Mouse (Mus musculus) lung, embryonic 14.5 days (tissue): ENCODE results near the gene Stum. TPM values are rescaled to one million over a fixed set of nuclear protein-coding genes. Genes with fewer than 3 reads are reported as not detected.

Source experiments
- ATAC-seq: fragments of 200-750 bp; cut with Nextera tagmentation; 2 replicates; pipeline ENCODE4 v1.8.0; 2017; ENCODE audit warnings: mild to moderate bottlenecking, moderate TSS enrichment, moderate library complexity; ENCODE audit not compliant: insufficient read depth
- DNase-seq: peaks from one replicate; pipeline ENCODE4 v3.0.0-alpha.2; 2015
- H3K27ac ChIP-seq: fragments of 300-500 bp; sonication (generic); 2 replicates; pipeline ENCODE4 v1.5.1; 2014; ENCODE audit warnings: low read depth, mild to moderate bottlenecking, moderate library complexity
- H3K27me3 ChIP-seq: fragments of 300-500 bp; sonication (generic); 2 replicates; pipeline ENCODE4 v1.6.1; 2014; ENCODE audit warnings: low read length, control low read depth; ENCODE audit not compliant: insufficient read depth
- H3K36me3 ChIP-seq: fragments of 300-500 bp; sonication (generic); 2 replicates; pipeline ENCODE4 v1.6.1; 2014; ENCODE audit warnings: control low read depth; ENCODE audit not compliant: insufficient read depth
- H3K4me1 ChIP-seq: fragments of 300-500 bp; sonication (generic); 2 replicates; pipeline ENCODE4 v1.6.1; 2014; ENCODE audit warnings: antibody characterized with exemption, control low read depth; ENCODE audit not compliant: insufficient read depth
- H3K4me2 ChIP-seq: fragments of 300-500 bp; sonication (generic); 2 replicates; pipeline ENCODE4 v1.6.1; 2014; ENCODE audit warnings: mild to moderate bottlenecking
- H3K4me3 ChIP-seq: fragments of 300-500 bp; sonication (generic); 2 replicates; pipeline ENCODE4 v1.5.1; 2014; ENCODE audit warnings: low read depth, low read length
- H3K9ac ChIP-seq: fragments of 300-500 bp; sonication (generic); 2 replicates; pipeline ENCODE4 v1.6.1; 2014
- H3K9me3 ChIP-seq: fragments of 300-500 bp; sonication (generic); 2 replicates; pipeline ENCODE4 v1.6.1; 2016; ENCODE audit warnings: low read depth, low read length, control low read depth
- CTCF ChIP-seq: IDR thresholded peaks from 2 replicates; pipeline ENCODE4 v1.5.1; 2016; ENCODE audit warnings: antibody characterized with exemption, low read depth
- WGBS: fragments of 180-500 bp; shearing (Covaris S2); extraction: QIAGEN DNeasy Blood & Tissue Kit; methylation state at CpG from one replicate; pipeline ENCODE4 v1.1.7; 2014; 5-methylcytosine and 5-hydroxymethylcytosine counted together
- polyA plus RNA-seq: library from polyadenylated mRNA; unstranded; fragments of >200 nt; fragmentation: Nextera tagmentation; extraction: Ambion mirVana; gene quantifications from 2 replicates; pipeline ENCODE4 v1.2.1, GENCODE M21; 2014

Gene Stum
- polyA plus RNA-seq, 1 experiment from 2014 or later, result not detected

- no peaks in the 10 kb centered on the region for H3K27me3 ChIP-seq
- peaks cover 2% of the 10 kb centered on the region; the same call in 1 of the 2 replicates for H3K4me1 ChIP-seq
- H3K9me3 ChIP-seq, result no peaks in the 10 kb centered on the region
- no peak overlapping the region for H3K9ac ChIP-seq
- ATAC-seq (no peak), DNase-seq (no peak)
- no peak overlapping the region for H3K27ac ChIP-seq
- no peak overlapping the region for H3K4me3 ChIP-seq
- H3K4me2 ChIP-seq, result no peak overlapping the region
- 42% methylated on average over 16 of the region's 16 CpGs for WGBS
- H3K36me3 ChIP-seq, result peaks cover 17% of the 10 kb centered on the region; the same call in 1 of the 2 replicates
- no peak for TF ChIP-seq CTCF
Observed at GRCm38 (mm10) chr1:180423008-180423639, 60.2 kb downstream of the Stum start.

- peaks cover 20% of the 10 kb centered on the region; the same call in 1 of the 2 replicates for H3K36me3 ChIP-seq
- no peak overlapping the region for H3K4me2 ChIP-seq
- 0 out of 2 replicates have a peak, but pooled peaks cover 2% of the 10 kb centered on the region for H3K4me1 ChIP-seq
- no peak overlapping the region for H3K9ac ChIP-seq
- TF ChIP-seq CTCF, result peak; percentile 93
- no peaks in the 10 kb centered on the region for H3K9me3 ChIP-seq
- no peaks in the 10 kb centered on the region for H3K27me3 ChIP-seq
- peak; percentile 72 for ATAC-seq
- 22% methylated on average over 11 of the region's 11 CpGs for WGBS
- H3K27ac ChIP-seq, result peak overlapping the region; percentile 12; the same call in 1 of the 2 replicates
- no peak overlapping the region for H3K4me3 ChIP-seq
- DNase-seq, result peak; percentile 92
Observed at GRCm38 (mm10) chr1:180422076-180422828, 61.1 kb downstream of the Stum start.

GRCm38 (mm10) chr1:180421165-180421909 lies 62.0 kb downstream of the Stum start:
- H3K4me1 ChIP-seq, result 0 out of 2 replicates have a peak, but pooled peaks cover 2% of the 10 kb centered on the region
- H3K4me2 ChIP-seq, result no peak overlapping the region
- WGBS, result 58% methylated on average over 24 of the region's 25 CpGs
- H3K9ac ChIP-seq, result no peak overlapping the region
- peaks cover 23% of the 10 kb centered on the region; the same call in 1 of the 2 replicates for H3K36me3 ChIP-seq
- ATAC-seq, result 0 out of 2 replicates have a peak, but pooled peaks have one; percentile 3
- TF ChIP-seq CTCF, result no peak
- DNase-seq, result no peak
- H3K9me3 ChIP-seq, result no peaks in the 10 kb centered on the region
- no peaks in the 10 kb centered on the region for H3K27me3 ChIP-seq
- H3K27ac ChIP-seq, result no peak overlapping the region
- H3K4me3 ChIP-seq, result no peak overlapping the region

GRCm38 (mm10) chr1:180420496-180421164 lies 62.7 kb downstream of the Stum start:
- no peak overlapping the region for H3K4me2 ChIP-seq
- no peak overlapping the region for H3K9ac ChIP-seq
- DNase-seq, result no peak
- 65% methylated on average over 8 of the region's 8 CpGs for WGBS
- no peak for TF ChIP-seq CTCF
- H3K4me3 ChIP-seq, result no peak overlapping the region
- peaks cover 23% of the 10 kb centered on the region; the same call in 1 of the 2 replicates for H3K36me3 ChIP-seq
- H3K27ac ChIP-seq, result no peak overlapping the region
- H3K27me3 ChIP-seq, result no peaks in the 10 kb centered on the region
- ATAC-seq, result peak; percentile 26; the same call in 1 of the 2 replicates
- H3K9me3 ChIP-seq, result no peaks in the 10 kb centered on the region
- H3K4me1 ChIP-seq, result 0 out of 2 replicates have a peak, but pooled peaks cover 2% of the 10 kb centered on the region

- Histone ChIP-seq H3K9ac (no peak overlapping the region), H3K36me3 (peaks cover 24% of the 10 kb centered on the region; the same call in 1 of the 2 replicates), H3K9me3 (no peaks in the 10 kb centered on the region), H3K27me3 (no peaks in the 10 kb centered on the region), H3K4me3 (no peak overlapping the region), H3K4me1 (0 out of 2 replicates have a peak, but pooled peaks cover 2% of the 10 kb centered on the region), H3K27ac (no peak overlapping the region), H3K4me2 (no peak overlapping the region)
- DNase-seq, result no peak
- no peak for TF ChIP-seq CTCF
- WGBS, result 90% methylated on average over 2 of the region's 2 CpGs
- no peak for ATAC-seq
Observed at GRCm38 (mm10) chr1:180419059-180419458, 64.2 kb downstream of the Stum start.

- WGBS, result 48% methylated on average over 2 of the region's 2 CpGs
- no peak for TF ChIP-seq CTCF
- H3K27ac ChIP-seq, result no peak overlapping the region
- no peaks in the 10 kb centered on the region for H3K9me3 ChIP-seq
- H3K4me2 ChIP-seq, result no peak overlapping the region
- no peaks in the 10 kb centered on the region for H3K27me3 ChIP-seq
- no peak overlapping the region for H3K9ac ChIP-seq
- ATAC-seq, result no peak
- H3K36me3 ChIP-seq, result peaks cover 29% of the 10 kb centered on the region; the same call in 1 of the 2 replicates
- no peak for DNase-seq
- H3K4me3 ChIP-seq, result no peak overlapping the region
- H3K4me1 ChIP-seq, result 0 out of 2 replicates have a peak, but pooled peaks cover 2% of the 10 kb centered on the region
Observed at GRCm38 (mm10) chr1:180417118-180417517, 66.2 kb downstream of the Stum start.
